In genomic region chr7:51865336-51865735, GRCm38 (mm10) we compare ENCODE assay signal across 33 mouse cellular contexts. TPM values are rescaled to one million over a fixed set of nuclear protein-coding genes. Genes with fewer than 3 reads are reported as not detected.
A peak's percentile ranks its signal among the peaks of the same experiment; 100 is the strongest.
DNase-seq lines count a peak whose midpoint lies in the region; ATAC-seq and TF ChIP-seq lines count a peak whose summit lies in the region.
"Had no signal": no experiment of that assay in that cellular context is flagged by ENCODE, and none has a peak within 500 bp of the region (broad histone marks: within the 10 kb centered on the region; RNA-seq: fewer than 3 reads in every experiment).

No protein-coding gene starts in this region.

- H3K36me3 ChIP-seq in neural tube, embryonic 13.5 days, result 0 out of 2 replicates have a peak, but pooled peaks cover 6% of the 10 kb centered on the region
- no peaks in the 10 kb centered on the region for H3K36me3 ChIP-seq in limb, embryonic 14.5 days (ENCODE audit: control insufficient read depth, insufficient read depth, low read length)
- H3K36me3 ChIP-seq: embryonic facial prominence, embryonic 12.5 days; hindbrain, embryonic 15.5 days; midbrain, embryonic 15.5 days; neural tube, embryonic 12.5 days had no signal

- DNase-seq in neural tube, embryonic 10.5 days (ENCODE audit: extremely low spot score, low spot score), result no peak
- peak; percentile 22 for DNase-seq in induced T-regulatory cell, adult 2 months (ENCODE audit: low read depth)
- DNase-seq in limb, embryonic 14.5 days (ENCODE audit: low spot score), result no peak
- no peak for DNase-seq in cerebellum, adult 11-12 months
- DNase-seq in right cerebral cortex, postnatal 10 days (ENCODE audit: low spot score in 2 of 2), result no peak
- no peak for DNase-seq in urinary bladder, adult 2 months (ENCODE audit: low spot score)
- DNase-seq: adrenal gland, postnatal 14 days; B cell, adult 2 months; cerebellum, adult 11 months; cerebellum, adult 9-11 months; embryo, embryonic 11 days; forebrain, postnatal 0 days; heart, postnatal 10 days; kidney, adult 2 months; kidney, postnatal 10 days; layer of hippocampus, postnatal 36 days; lung, embryonic 14.5 days; lung, postnatal 14 days; retina, postnatal 1 day; right cerebral cortex, postnatal 25 days; thymus, adult 18-20 months; thymus, postnatal 25 days had no signal

- no peak for ATAC-seq in neural tube, embryonic 13.5 days (ENCODE audit: low read depth)
- no peak for ATAC-seq in limb, embryonic 14.5 days (ENCODE audit: low FRiP score, low read depth)
- ATAC-seq: forebrain, postnatal 0 days; midbrain, embryonic 15.5 days; Patski had no signal

- WGBS in neural tube, embryonic 13.5 days, result 60% methylated on average over 1 of the region's 1 CpGs
- 41% methylated on average over 1 of the region's 1 CpGs for WGBS in limb, embryonic 14.5 days

- H3K27ac ChIP-seq in neural tube, embryonic 13.5 days (replicated peaks), result no peak overlapping the region
- no peak overlapping the region for H3K27ac ChIP-seq in limb, embryonic 14.5 days (replicated peaks; ENCODE audit: low read depth, low read length)
- H3K27ac ChIP-seq: embryonic facial prominence, embryonic 12.5 days; forebrain, embryonic 10.5 days; heart, embryonic 13.5 days; hindbrain, embryonic 15.5 days; liver, embryonic 15.5 days; midbrain, embryonic 10.5 days; midbrain, embryonic 15.5 days; neural tube, embryonic 12.5 days had no signal

- no peak for TF ChIP-seq POLR2A in limb, embryonic 14.5 days (IDR thresholded peaks at IDR 0.05; ENCODE audit: borderline replicate concordance, extremely low read depth, insufficient read depth, insufficient read length)

- peaks cover 24% of the 10 kb centered on the region for H3K4me1 ChIP-seq in neural tube, embryonic 13.5 days (replicated peaks)
- H3K4me1 ChIP-seq in limb, embryonic 14.5 days (ENCODE audit: control insufficient read depth, insufficient read depth, low read length), result peaks cover 33% of the 10 kb centered on the region

- H3K9me3 ChIP-seq in neural tube, embryonic 13.5 days, result no peaks in the 10 kb centered on the region
- no peaks in the 10 kb centered on the region for H3K9me3 ChIP-seq in limb, embryonic 14.5 days (ENCODE audit: control insufficient read depth, low read length)
- H3K9me3 ChIP-seq: embryonic facial prominence, embryonic 12.5 days; G1E; heart, embryonic 13.5 days; hindbrain, embryonic 15.5 days; liver, embryonic 15.5 days; midbrain, embryonic 10.5 days; midbrain, embryonic 15.5 days; neural tube, embryonic 12.5 days had no signal

- no peak overlapping the region for H3K4me3 ChIP-seq in neural tube, embryonic 13.5 days
- H3K4me3 ChIP-seq in limb, embryonic 14.5 days (replicated peaks; ENCODE audit: low read length), result no peak overlapping the region
- H3K4me3 ChIP-seq: embryonic facial prominence, embryonic 12.5 days; forebrain, embryonic 10.5 days; heart, embryonic 13.5 days; hindbrain, embryonic 15.5 days; liver, embryonic 15.5 days; midbrain, embryonic 10.5 days; midbrain, embryonic 15.5 days; neural tube, embryonic 12.5 days had no signal

- peak overlapping the region; percentile 9; the same call in 1 of the 2 replicates for H3K9ac ChIP-seq in neural tube, embryonic 13.5 days
- 0 out of 2 replicates have a peak overlapping the region, but pooled peaks have one; percentile 6 for H3K9ac ChIP-seq in limb, embryonic 14.5 days (ENCODE audit: low read depth, low read length, severe bottlenecking)
- H3K9ac ChIP-seq: embryonic facial prominence, embryonic 12.5 days; forebrain, postnatal 0 days; heart, embryonic 13.5 days; hindbrain, embryonic 15.5 days; liver, embryonic 15.5 days; lung, embryonic 14.5 days; midbrain, embryonic 15.5 days; neural tube, embryonic 12.5 days had no signal

- no peaks in the 10 kb centered on the region for H3K27me3 ChIP-seq in neural tube, embryonic 13.5 days
- H3K27me3 ChIP-seq in limb, embryonic 14.5 days (ENCODE audit: control insufficient read depth, insufficient read depth, low read length), result no peaks in the 10 kb centered on the region
- H3K27me3 ChIP-seq: embryonic facial prominence, embryonic 12.5 days; heart, embryonic 13.5 days; hindbrain, embryonic 15.5 days; liver, embryonic 15.5 days; midbrain, embryonic 15.5 days; neural tube, embryonic 12.5 days; Patski had no signal

- H3K4me2 ChIP-seq in neural tube, embryonic 13.5 days, result no peak overlapping the region
- no peak overlapping the region for H3K4me2 ChIP-seq in limb, embryonic 14.5 days (replicated peaks; ENCODE audit: low read depth, low read length, severe bottlenecking)
- H3K4me2 ChIP-seq: embryonic facial prominence, embryonic 12.5 days; heart, embryonic 13.5 days; hindbrain, embryonic 15.5 days; liver, embryonic 15.5 days; lung, embryonic 14.5 days; midbrain, embryonic 15.5 days; neural tube, embryonic 12.5 days had no signal

RNA-seq across cellular contexts. Expression of gene Fancf, which starts 3.3 kb away (rescaled TPM):
- 11.2 and 12.5 TPM in 2 replicates for polyA plus RNA-seq in neural tube, embryonic 13.5 days (2015; fragmentation: Nextera tagmentation; extraction: Ambion mirVana)
- polyA plus RNA-seq in limb, embryonic 14.5 days (2012; rRNA removed), result 16.6 and 21.1 TPM in 2 replicates
- 19.4 and 20.4 TPM in 2 replicates for polyA plus RNA-seq in limb, embryonic 14.5 days (2014; fragmentation: Nextera tagmentation; extraction: Ambion mirVana)
- 4.1 and 5.8 TPM in 2 replicates for polyA plus RNA-seq in urinary bladder, adult 2 months (2012; rRNA removed)

RNA-seq across cellular contexts. Expression of gene Gas2, which starts 3.5 kb away (rescaled TPM):
- 19.8 and 28.1 TPM in 2 replicates for polyA plus RNA-seq in neural tube, embryonic 13.5 days (2015; fragmentation: Nextera tagmentation; extraction: Ambion mirVana)
- polyA plus RNA-seq in limb, embryonic 14.5 days (2012; rRNA removed), result 171 and 178 TPM in 2 replicates
- 211 and 255 TPM in 2 replicates for polyA plus RNA-seq in limb, embryonic 14.5 days (2014; fragmentation: Nextera tagmentation; extraction: Ambion mirVana)
- 2.3 and 2.8 TPM in 2 replicates for polyA plus RNA-seq in urinary bladder, adult 2 months (2012; rRNA removed)
